Mouse (Mus musculus) embryo, embryonic 10.5 days (tissue): ENCODE results near the gene Pde4c.

Experiments used
- DNase-seq: peaks from one replicate; pipeline ENCODE4 v3.0.0-alpha.2; 2015; ENCODE audit warnings: low spot score

Pde4c gene

GRCm38 (mm10) chr8:70766571-70767440, 43.3 kb downstream of the Pde4c start:
- DNase-seq, result peak; percentile 81

- no peak for DNase-seq
Observed at GRCm38 (mm10) chr8:70767503-70767902, 44.0 kb downstream of the Pde4c start.

GRCm38 (mm10) chr8:70768231-70768776, 44.8 kb downstream of the Pde4c start:
- DNase-seq, result no peak

- DNase-seq, result no peak
Observed at GRCm38 (mm10) chr8:70768956-70769355, 45.4 kb downstream of the Pde4c start.

GRCm38 (mm10) chr8:70769359-70769758, 45.8 kb downstream of the Pde4c start:
- DNase-seq, result peak; percentile 97

- DNase-seq, result no peak
Observed at GRCm38 (mm10) chr8:70769858-70770257, 46.3 kb downstream of the Pde4c start.

GRCm38 (mm10) chr8:70770748-70771147, 47.2 kb downstream of the Pde4c start:
- no peak for DNase-seq

- DNase-seq, result no peak
Observed at GRCm38 (mm10) chr8:70771217-70771616, 47.7 kb downstream of the Pde4c start.

GRCm38 (mm10) chr8:70772075-70772474, 48.6 kb downstream of the Pde4c start:
- no peak for DNase-seq

GRCm38 (mm10) chr8:70772890-70773289, 49.4 kb downstream of the Pde4c start:
- DNase-seq, result no peak

GRCm38 (mm10) chr8:70773410-70773809, 49.9 kb downstream of the Pde4c start:
- DNase-seq, result no peak

- DNase-seq, result no peak
Observed at GRCm38 (mm10) chr8:70773833-70774232, 50.3 kb downstream of the Pde4c start.

- no peak for DNase-seq
Observed at GRCm38 (mm10) chr8:70774740-70775139, 51.2 kb downstream of the Pde4c start.

- DNase-seq, result no peak
Observed at GRCm38 (mm10) chr8:70775227-70775626, 51.7 kb downstream of the Pde4c start.

GRCm38 (mm10) chr8:70775851-70776495, 52.5 kb downstream of the Pde4c start:
- no peak for DNase-seq

GRCm38 (mm10) chr8:70776496-70777444, 53.2 kb downstream of the Pde4c start, which contains the start of gene Pik3r2:
Gene Pik3r2 (minus strand): TSS chr8:70776713.
- peak; percentile 98 for DNase-seq

GRCm38 (mm10) chr8:70780093-70780492, 56.6 kb downstream of the Pde4c start:
- no peak for DNase-seq

- no peak for DNase-seq
Observed at GRCm38 (mm10) chr8:70786291-70787050, 63.0 kb downstream of the Pde4c start.

- no peak for DNase-seq
Observed at GRCm38 (mm10) chr8:70787051-70787445, 63.5 kb downstream of the Pde4c start.

- peak; percentile 83 for DNase-seq
Observed at GRCm38 (mm10) chr8:70787941-70788667, 64.6 kb downstream of the Pde4c start.
